Mouse (Mus musculus): ENCODE data around the gene Mprip. TPM values are rescaled to one million over a fixed set of nuclear protein-coding genes. Genes with fewer than 3 reads are reported as not detected.
A peak's percentile ranks its signal among the peaks of the same experiment; 100 is the strongest.
"Not testable (repeated sequence)": the region's sequence is repeated elsewhere in the genome, so short reads cannot be mapped to it uniquely, and the experiment has no call there.

The Mprip gene
- total RNA-seq, 2 experiments from 2014 or later, result 235 to 240 TPM

DNA sequence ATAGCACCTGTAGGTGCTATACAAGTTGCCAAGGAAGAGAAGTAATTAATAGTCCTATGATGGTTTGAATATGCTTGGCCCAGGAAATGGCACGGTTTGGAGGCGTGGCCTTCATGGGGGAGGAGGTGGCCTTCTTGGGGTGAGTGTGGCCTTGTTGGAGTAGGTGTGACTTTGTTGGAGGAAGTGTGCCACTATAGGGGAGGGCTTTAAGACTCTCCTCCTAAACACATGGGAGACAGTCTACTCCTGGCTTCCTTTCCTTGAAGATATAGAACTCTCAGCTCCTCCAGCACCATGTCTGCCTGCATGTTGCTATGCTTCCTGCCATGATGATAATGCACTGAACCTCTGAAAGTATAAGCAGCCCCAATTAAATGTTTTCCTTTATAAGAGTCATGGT is 8.1 kb upstream of the Mprip start:
- no peak for DNase-seq (ENCODE audit: low spot score in 2 of 2)

DNA sequence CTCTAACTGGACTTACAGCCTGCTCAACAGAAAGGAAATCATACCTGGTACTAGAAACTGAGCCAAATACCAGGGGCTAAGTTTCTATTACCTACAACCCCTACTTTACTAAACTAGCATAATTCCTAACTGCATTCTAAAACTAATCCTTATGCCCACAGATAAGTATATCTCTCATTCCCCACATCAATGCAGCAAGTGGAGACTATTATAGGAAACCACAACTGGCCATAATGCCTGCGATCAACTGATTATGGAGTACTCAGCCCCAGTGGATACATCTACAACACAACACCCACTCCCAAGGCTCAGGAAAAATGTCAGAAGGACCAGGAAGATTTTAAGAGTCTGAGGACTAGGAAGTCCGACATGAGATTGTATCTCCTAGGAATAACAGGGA is 7.6 kb upstream of the Mprip start:
- DNase-seq (ENCODE audit: low spot score in 2 of 2), result no peak

DNA sequence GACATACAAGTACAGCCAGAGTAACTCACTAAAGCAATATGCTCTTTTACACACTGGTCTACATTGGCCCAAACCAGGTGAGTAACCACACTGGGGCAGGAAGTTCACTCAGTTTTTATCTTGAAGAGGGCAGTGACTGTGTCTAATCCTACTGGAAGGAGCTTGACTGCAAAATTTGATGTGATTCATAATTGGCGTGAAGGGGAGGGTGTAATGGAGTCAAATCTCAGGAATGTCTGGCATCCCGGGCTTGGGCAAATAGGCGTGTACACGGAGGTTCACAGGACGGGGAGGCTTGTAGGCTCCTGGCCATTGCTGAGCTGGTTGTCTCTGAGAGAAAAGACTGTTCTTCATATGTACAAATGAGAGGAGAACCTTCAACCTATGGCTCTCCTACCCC is 5.8 kb upstream of the Mprip start:
- DNase-seq (ENCODE audit: low spot score in 2 of 2), result no peak

DNA sequence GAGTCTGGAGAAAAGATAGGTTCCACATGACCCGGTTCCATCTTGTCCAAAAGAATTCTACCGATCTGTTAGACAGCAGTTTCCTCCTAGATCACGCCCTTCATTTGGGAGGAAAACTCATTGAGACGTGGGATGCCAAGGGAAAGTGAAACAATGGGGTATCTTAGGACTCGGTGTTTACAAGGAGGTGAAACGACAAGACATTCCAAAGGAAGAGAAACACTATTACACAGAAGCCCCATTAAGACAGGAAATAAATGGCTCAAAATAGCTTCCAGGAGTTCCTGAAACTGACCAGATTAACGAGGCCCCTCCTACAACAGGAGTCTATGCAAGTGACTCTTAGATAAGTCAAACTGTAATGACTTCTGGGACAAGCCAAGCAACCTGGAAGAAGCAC is 5.1 kb upstream of the Mprip start:
- no peak for DNase-seq (ENCODE audit: low spot score in 2 of 2)

DNA sequence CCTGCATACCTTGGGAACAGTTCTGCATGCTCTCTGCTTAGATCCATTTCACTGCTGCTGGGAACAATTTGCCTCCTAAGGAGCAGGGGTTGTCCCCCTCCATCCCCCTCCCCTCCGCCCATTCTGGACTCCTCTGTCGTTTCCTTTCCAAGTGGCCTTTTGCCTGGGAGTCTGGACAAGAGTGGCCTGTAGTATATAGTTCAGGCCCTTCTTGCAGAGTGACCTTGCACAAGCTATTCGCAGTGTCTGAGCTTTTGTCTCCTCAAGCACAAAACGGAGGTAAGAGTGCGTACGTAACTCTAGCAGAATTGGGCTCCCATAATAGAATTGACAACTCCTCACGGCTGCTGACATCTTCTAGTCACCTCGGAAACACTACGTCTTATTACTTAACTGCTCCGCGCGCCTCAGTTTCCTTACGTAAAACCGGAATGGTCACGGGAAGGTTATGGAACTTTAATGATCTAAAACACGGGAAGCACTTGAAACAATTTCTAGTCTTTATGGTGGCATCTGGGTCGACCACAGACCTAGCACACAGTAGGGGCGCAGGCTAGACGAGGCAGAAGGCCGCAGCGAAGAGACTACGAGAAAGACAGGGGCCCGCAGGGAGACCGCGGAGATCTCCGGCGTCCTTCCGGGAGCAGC is 620 bp downstream of the Mprip start:
- DNase-seq (ENCODE audit: low spot score in 2 of 2), result no peak

DNA sequence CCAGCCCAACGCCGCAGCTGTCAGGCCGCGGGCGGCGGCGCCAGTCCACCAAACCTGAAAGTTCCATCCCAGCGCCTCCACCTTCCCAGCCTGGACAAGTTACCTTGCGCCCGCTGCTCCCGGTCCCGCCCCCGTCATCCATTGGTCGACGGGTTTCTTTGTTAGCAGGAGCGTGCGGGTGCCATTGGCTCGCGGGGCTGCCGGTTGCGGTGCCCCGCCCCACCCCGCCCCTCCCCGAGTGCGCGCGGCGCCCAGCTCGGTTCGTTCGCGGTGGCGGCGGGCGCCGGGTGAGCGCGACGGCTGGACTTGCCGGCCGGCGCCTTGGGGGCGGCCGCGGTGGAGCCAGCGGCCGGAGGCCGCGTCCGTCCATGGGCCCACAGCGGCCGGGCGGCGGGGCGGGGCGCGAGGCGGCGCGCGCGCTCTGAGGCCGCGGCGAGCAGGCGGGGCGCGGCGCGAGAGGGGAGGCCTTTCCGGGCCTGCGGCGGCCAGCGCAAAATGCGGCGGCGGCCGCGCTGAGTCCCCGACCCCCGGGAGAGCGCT is 1.2 kb downstream of the Mprip start:
- DNase-seq (ENCODE audit: low spot score in 2 of 2), result peak; percentile 84 to 91

DNA sequence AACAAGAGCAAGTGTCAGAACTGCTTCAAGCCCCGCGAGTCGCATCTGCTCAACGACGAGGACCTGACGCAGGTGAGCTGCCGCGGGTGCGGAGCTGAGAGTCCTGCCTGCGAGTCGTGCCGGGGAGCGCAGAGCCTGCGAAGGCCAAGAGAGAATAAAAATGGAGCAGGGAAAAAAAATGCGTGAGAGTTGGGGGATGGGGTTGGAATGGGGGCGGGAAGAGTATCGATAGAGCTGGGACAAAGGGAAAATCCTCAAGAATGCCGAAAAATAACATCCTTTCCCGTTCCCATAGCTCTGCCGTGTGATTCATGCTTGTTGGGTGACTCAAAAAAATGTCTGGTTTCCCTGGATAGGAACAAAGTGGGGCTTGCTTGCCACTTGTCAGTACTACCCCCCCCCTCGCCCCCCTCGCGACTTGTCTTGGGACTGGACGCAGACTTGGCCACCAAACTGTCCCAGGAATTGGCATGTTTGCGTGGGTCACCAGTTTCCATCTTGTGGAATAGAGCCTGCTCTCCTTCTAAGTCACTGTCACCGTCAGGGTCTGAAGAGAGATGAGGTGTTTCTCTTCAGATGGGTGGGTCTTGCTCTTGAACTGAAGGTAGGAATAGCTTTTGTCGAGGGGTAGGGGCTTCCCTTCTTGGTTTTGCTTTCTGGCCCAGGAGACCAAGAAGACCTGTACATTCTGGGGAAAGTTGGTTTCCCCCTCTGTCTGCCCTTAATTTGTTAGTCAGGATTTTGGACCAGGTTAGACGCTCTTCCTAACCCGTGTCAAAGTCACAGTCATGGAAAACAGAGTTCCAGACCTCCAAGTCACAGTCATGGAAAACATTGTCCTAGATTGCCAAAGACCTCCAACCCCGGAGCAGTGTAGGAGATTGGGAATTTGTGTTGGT is 2.0 kb downstream of the Mprip start:
- DNase-seq (ENCODE audit: low spot score in 2 of 2), result no peak

DNA sequence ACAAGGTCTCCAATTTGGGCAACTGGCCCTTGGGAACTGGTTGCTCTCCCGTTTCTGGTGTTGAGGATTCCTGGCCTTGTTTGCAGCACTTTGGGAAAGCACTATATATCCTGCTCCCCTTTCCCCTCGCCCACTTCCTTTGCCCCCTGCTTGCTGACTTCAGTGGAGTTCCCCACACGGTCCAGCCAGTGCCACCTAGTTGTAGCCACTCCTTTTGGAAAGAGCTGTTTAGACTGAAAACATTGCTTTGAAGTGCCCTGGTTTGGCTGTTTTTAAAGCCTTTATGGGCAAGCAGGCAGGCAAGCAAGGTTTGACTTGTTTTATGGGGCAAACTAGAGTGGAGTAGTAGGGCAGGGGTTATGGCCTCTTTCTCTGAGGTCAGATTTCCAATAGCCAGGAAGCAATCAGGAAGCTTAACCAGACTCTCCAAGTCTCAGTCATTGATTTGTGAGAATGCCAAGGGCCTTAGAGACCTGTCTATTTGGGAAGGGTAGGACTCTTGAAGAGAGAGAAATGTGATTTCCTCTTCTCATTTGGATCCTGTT is 2.7 kb downstream of the Mprip start:
- DNase-seq (ENCODE audit: low spot score in 2 of 2), result no peak

DNA sequence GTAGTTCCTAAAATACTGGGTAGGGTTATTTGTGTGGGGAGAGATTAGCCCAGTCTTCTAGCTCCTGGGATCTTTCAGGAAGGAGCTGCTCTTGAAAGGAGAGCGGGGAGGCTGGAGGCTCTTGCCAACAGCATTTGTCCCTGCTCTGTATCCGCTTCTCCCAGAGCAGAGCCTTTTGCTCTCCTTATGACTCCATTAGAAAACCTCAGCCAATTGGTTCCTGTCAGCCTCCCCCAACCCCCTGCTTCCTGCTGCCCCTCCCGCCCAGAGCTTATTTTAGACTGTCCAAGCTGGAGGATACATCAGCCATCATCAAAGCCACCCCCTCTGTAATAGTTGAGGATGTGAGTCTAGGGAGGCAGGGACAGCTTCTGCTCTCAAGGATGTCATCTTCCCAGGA is 3.7 kb downstream of the Mprip start:
- no peak for DNase-seq (ENCODE audit: low spot score in 2 of 2)

DNA sequence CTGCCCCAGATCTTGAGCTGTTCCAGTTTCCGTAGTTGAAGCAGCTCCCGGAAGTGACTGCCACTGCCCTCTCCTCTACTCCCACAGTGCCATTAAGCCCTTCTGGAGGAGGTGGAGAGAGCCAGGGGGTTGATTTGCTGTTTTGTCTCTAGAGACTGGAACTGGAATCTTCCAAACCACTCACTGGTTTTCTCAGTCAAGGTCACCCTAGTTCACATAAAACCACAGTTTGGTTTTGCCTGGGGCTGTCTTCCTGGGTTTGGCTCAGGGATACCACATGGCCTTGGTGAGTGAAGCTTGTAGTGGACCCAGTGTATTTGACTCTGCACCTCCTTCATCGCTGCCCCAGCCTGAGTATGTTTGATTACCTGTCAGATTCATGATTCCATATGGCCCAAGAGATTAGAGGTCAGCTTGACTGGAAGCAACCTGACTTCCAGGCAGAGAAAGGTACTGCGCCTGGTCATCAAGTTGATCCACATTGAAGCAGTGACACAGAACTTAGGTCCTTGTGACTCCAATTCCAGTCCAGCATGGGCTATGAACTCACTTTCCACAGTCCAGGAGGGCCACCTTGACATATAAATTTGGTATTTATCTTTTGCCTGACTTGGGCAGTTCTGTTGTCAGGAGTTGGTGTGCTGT is 10.1 kb downstream of the Mprip start:
- no peak for DNase-seq (ENCODE audit: low spot score in 2 of 2)

DNA sequence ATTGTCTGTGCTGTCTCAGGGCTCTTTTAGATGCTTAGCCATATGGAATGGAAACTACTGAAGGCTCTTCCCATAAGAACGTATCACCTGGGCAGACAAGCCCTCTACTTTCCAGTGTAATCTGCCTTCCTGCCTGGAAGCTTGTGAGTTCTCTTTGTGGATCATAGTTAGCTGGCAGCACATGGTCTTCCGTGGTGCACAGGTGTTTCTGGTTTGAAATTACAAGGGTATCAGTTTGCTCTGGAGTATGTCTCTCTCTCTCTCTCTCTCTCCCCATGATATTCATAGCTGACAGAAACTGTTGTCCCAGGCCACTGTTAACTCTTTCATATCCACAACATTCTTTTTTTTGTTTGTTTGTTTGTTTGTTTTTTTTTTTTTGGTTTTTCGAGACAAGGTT is 12.9 kb downstream of the Mprip start:
- DNase-seq (ENCODE audit: low spot score in 2 of 2), result no peak

DNA sequence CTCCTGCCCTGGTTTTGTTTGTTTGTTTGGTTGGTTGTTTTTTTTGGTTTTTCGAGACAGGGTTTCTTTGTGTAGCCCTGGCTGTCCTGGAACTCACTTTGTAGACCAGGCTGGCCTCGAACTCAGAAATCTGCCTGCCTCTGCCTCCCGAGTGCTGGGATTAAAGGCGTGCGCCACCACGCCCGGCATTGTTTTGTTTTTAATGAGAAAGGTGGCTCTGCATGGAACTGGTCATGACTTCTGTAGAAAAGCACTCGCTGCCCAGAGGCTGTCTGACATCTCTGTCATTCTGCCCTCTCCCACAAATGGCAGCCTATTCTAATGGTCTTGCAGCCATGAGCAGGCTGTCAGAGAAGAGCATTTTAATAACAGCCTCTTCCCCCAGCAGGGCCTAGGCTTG is 13.6 kb downstream of the Mprip start:
- DNase-seq (ENCODE audit: low spot score in 2 of 2), result not testable (repeated sequence)

DNA sequence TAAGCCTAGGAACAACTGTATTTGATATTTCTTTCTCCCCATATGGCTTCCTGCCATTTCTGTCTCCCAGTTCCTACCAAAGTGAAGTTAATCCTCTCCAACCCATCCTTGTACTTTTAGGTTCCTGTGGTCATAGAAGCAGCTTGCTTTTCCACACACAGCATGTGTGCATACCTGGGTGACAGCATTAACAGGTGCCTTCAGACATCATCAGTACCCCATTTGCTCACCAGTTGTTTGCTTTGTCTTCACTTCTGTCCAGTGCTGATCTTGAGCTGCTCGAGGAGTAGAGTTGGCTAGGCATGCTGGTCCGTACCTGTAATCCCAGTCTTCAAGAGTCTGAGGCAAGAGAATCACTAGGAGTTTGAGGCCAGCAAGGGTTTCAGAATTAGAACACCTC is 16.7 kb downstream of the Mprip start:
- DNase-seq (ENCODE audit: low spot score in 2 of 2), result no peak

DNA sequence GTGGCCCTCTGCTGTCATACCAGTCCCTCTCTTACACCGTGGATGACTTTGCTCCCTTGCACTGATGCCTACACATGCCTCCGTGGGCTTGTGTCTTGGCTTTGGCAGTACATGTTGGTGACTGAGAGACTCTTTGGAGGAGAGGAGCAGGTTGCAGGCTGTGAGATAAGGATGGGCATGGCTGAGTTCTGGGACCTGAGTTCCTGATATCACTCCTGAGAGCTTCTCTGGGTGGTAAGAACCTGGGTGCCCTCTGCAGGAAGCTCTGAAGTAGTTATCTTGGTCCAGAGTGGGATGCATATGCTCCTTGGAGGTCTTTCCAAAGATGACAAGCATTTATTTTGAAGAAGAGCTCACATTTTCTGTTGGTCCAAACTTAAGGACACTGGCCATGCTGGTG is 17.6 kb downstream of the Mprip start:
- DNase-seq (ENCODE audit: low spot score in 2 of 2), result no peak

DNA sequence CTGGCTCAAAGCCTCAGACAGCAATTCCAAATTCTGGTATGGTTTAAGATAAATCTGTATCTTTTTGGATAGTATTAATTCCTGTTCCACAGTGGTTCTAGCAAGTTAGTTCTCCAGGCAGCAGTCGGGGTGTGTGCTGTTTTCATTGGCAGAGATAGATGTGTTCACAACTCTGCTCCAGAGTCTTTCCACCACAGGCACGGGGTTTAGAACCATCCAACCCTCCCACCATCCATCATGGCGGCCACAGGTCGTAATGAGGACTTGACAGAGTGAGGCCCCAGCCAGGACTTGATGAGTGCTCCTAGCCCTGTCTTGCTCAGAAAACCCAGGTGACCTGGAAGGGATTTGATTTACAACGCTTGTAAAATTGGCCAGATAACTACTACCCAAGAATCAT is 19.0 kb downstream of the Mprip start:
- DNase-seq (ENCODE audit: low spot score in 2 of 2), result no peak

DNA sequence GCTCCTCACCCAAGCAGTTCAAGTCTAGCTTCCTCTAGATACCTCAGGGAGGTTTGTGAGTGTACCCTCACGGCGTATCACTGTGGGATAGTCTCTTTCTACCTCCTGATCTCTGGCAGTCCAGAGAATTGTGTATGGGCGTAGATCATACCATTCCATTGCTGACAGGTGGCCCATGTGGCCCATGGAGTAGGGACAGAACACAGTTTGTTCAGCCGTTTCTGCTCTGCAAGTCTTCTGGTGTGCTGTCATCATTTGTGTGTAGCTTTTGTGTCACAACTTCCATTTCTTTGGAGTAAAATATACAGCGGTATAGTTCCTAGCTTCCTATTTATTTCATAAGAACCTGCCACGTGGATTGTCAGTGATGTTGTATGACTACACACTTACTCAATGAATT is 23.9 kb downstream of the Mprip start:
- no peak for DNase-seq (ENCODE audit: low spot score in 2 of 2)

DNA sequence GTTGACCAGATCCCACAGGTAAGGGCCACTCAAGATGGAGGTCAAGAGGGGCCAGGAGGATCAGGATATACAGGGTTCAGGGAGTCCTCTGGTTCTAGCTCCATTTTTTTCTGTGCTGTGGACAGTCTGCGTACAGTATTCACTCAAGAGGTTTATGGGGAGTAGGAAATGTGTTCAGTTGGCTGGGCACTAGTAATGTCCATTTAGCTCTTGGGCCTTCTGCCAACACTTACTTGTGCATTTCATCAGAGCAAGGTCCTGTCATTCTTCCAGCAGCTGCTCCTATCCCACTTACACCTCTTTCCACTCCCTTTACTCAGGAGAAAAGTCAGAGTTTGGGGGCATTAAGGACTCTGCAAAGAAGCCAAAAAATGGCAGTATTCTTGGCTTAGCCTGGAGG is 33.4 kb downstream of the Mprip start:
- DNase-seq (ENCODE audit: low spot score in 2 of 2), result no peak

DNA sequence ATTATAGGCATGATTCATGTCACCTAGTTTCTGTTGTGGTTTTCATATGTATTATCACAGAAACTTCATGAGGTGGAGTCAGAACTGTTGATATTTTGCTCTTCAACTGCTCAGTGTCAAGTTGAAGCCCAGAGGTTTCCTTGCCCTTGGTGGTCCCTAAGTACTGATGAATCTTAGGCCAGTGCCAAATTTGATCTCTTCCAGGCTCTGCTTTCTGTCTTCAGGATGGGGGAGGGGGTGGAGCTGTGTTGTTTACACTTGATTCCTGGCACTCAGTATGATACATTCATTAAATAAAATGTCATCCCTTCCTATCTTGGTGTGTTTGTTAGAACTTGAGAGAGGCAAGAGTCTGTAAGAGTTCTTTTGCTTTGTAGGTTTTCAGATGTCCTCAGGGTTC is 34.4 kb downstream of the Mprip start:
- DNase-seq (ENCODE audit: low spot score in 2 of 2), result no peak

DNA sequence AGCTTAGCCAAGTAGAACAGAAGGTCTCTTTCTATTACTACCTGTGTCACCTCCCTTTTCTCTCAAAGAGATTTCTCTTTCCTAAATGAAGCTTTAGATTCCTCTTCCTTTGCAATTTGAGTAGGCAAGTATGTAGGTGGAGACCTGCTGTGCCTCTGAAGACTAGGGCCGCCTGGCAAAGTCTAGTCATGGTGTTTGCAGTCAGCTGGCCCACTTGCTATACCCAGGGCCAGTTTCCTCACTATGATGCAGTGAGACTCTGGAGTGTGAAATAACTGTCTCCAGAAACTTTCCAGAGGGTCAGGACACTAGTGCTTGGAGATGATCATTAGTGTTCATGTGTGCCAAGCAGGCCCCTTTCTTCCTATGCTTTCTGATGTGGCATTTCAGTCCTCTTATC is 36.5 kb downstream of the Mprip start:
- no peak for DNase-seq (ENCODE audit: low spot score in 2 of 2)

DNA sequence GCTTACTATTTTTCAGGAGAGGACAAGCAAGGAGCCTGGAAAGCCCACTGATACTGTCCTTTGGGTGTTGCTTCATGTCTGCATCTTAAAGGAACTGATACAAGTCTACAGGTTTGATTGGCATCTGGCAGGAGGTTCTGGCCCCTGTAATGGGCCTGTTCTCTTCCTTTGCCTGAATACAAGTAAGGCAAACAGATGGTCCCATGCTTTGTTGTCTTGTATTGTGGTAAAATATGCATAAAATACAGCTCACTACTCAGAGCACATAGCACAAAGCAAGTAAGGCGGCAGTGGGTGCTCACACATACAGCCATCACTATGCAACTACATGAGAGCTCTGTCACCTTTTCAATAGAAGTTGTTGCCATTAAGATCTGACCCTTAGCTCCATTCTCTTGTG is 39.7 kb downstream of the Mprip start:
- DNase-seq (ENCODE audit: low spot score in 2 of 2), result no peak

DNA sequence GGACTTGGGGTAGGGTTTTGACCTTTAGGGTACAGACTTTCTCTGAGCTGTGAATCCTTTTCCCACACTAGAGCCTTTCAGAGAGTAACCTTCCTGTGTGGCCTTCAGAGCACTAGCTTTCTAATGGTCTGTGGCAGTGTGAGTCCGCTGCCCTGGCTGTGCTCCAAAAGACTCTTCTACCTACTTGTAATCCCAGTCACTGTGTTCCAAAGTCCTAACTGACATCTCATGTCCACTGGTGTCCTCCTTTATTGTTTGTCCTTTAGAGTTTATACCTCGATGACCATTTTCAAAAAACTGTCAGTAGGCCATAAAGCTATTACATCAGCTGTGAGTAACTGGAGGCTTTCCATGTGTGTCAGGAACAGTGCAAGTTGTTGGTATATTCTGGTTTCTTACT is 44.0 kb downstream of the Mprip start:
- DNase-seq (ENCODE audit: low spot score in 2 of 2), result no peak

DNA sequence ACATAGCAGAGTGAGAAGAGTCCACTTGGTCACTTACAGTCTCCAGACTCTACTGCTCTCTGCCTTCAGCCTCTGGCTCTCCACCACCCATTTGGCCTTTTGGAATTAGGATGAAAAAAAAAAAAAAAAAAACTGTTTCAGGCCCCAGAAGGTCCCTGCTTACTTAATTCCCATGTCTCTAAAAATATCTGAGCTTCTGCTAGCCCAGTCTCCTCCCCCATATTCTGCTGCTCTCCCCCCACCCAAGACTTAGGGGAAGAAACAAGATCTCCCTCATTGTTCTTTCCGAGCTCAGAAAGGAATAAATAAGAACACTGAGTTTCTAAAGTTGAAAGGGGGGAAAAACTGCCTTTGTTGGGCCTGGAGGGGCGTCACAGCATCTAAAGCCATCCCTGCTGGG is 46.4 kb downstream of the Mprip start:
- DNase-seq (ENCODE audit: low spot score in 2 of 2), result no peak

All from adrenal gland, postnatal 4 days (tissue).